Mouse (Mus musculus): ENCODE measurements around the gene Palld.

Gene Palld

GRCm38 (mm10) chr8:61590551-61591431, 311.7 kb downstream of the Palld start:
- in situ Hi-C loops (cut with MseI, MboI) = no loop called here

GRCm38 (mm10) chr8:61589972-61590391, 312.5 kb downstream of the Palld start:
- in situ Hi-C loops (cut with MseI, MboI) = no loop called here

- in situ Hi-C loops (cut with MseI, MboI) = no loop called here
These were observed 314.2 kb downstream of the Palld start for GRCm38 (mm10) chr8:61588336-61588735.

GRCm38 (mm10) chr8:61587731-61588130, 314.8 kb downstream of the Palld start:
- in situ Hi-C loops (cut with MseI, MboI) = no loop called here

- in situ Hi-C loops (cut with MseI, MboI) = no loop called here
These were observed 316.0 kb downstream of the Palld start for GRCm38 (mm10) chr8:61586529-61586928.

GRCm38 (mm10) chr8:61585746-61586145, 316.7 kb downstream of the Palld start:
- in situ Hi-C loops (cut with MseI, MboI) = no loop called here

- in situ Hi-C loops (cut with MseI, MboI) = no loop called here
These were observed 317.6 kb downstream of the Palld start for GRCm38 (mm10) chr8:61584714-61585383.

- in situ Hi-C loops (cut with MseI, MboI) = no loop called here
These were observed 319.9 kb downstream of the Palld start for GRCm38 (mm10) chr8:61582547-61582946.

GRCm38 (mm10) chr8:61581259-61581658, 321.2 kb downstream of the Palld start:
- in situ Hi-C loops (cut with MseI, MboI) = no loop called here

- in situ Hi-C loops (cut with MseI, MboI) = no loop called here
These were observed 322.7 kb downstream of the Palld start for GRCm38 (mm10) chr8:61579831-61580230.

GRCm38 (mm10) chr8:61578754-61579153, 323.7 kb downstream of the Palld start:
- in situ Hi-C loops (cut with MseI, MboI) = no loop called here

GRCm38 (mm10) chr8:61575096-61575653, 327.3 kb downstream of the Palld start:
- in situ Hi-C loops (cut with MseI, MboI) = no loop called here

- in situ Hi-C loops (cut with MseI, MboI) = no loop called here
These were observed 328.0 kb downstream of the Palld start for GRCm38 (mm10) chr8:61574526-61574925.

GRCm38 (mm10) chr8:61573179-61573937, 329.1 kb downstream of the Palld start:
- in situ Hi-C loops (cut with MseI, MboI) = no loop called here

- in situ Hi-C loops (cut with MseI, MboI) = no loop called here
These were observed 329.8 kb downstream of the Palld start for GRCm38 (mm10) chr8:61572697-61573096.

GRCm38 (mm10) chr8:61570637-61571036, 331.9 kb downstream of the Palld start:
- in situ Hi-C loops (cut with MseI, MboI) = no loop called here

GRCm38 (mm10) chr8:61569721-61570120, 332.8 kb downstream of the Palld start:
- in situ Hi-C loops (cut with MseI, MboI) = no loop called here

- in situ Hi-C loops (cut with MseI, MboI) = no loop called here
These were observed 333.3 kb downstream of the Palld start for GRCm38 (mm10) chr8:61569211-61569610.

- in situ Hi-C loops (cut with MseI, MboI) = no loop called here
These were observed 339.1 kb downstream of the Palld start for GRCm38 (mm10) chr8:61563378-61563777.

GRCm38 (mm10) chr8:61562626-61563025, 339.9 kb downstream of the Palld start:
- in situ Hi-C loops (cut with MseI, MboI) = no loop called here

GRCm38 (mm10) chr8:61561220-61561619, 341.3 kb downstream of the Palld start:
- in situ Hi-C loops (cut with MseI, MboI) = no loop called here

GRCm38 (mm10) chr8:61559979-61560378, 342.5 kb downstream of the Palld start:
- in situ Hi-C loops (cut with MseI, MboI) = no loop called here
